ENCODE assay signal across 8 mouse cellular contexts in genomic region chr2:158376123-158376687, GRCm38 (mm10). TPM values are rescaled to one million over a fixed set of nuclear protein-coding genes. Genes with fewer than 3 reads are reported as not detected.
DNase-seq lines count a peak whose midpoint lies in the region; ATAC-seq and TF ChIP-seq lines count a peak whose summit lies in the region.

No protein-coding gene starts in this region.

- no peaks in the 10 kb centered on the region for H3K9me3 ChIP-seq in embryonic facial prominence, embryonic 12.5 days
- no peaks in the 10 kb centered on the region for H3K9me3 ChIP-seq in limb, embryonic 11.5 days (ENCODE audit: control insufficient read depth, low read length)
- no peaks in the 10 kb centered on the region for H3K9me3 ChIP-seq in neural tube, embryonic 15.5 days (replicated peaks)

- H3K36me3 ChIP-seq in embryonic facial prominence, embryonic 12.5 days: no peaks in the 10 kb centered on the region
- no peaks in the 10 kb centered on the region for H3K36me3 ChIP-seq in limb, embryonic 11.5 days (ENCODE audit: control insufficient read depth, insufficient read depth, low read length)
- peaks cover 19% of the 10 kb centered on the region for H3K36me3 ChIP-seq in neural tube, embryonic 15.5 days

- peak overlapping the region; percentile 66 for H3K4me2 ChIP-seq in embryonic facial prominence, embryonic 12.5 days (replicated peaks)
- H3K4me2 ChIP-seq in limb, embryonic 11.5 days (ENCODE audit: low read depth, severe bottlenecking): peak overlapping the region; percentile 65
- peak overlapping the region; percentile 62 for H3K4me2 ChIP-seq in neural tube, embryonic 15.5 days

- peaks cover 28% of the 10 kb centered on the region for H3K27me3 ChIP-seq in embryonic facial prominence, embryonic 12.5 days
- H3K27me3 ChIP-seq in limb, embryonic 11.5 days (ENCODE audit: control insufficient read depth, insufficient read depth, low read length): peaks cover 15% of the 10 kb centered on the region
- peaks cover 4% of the 10 kb centered on the region; the same call in 1 of the 2 replicates for H3K27me3 ChIP-seq in neural tube, embryonic 15.5 days (replicated peaks)

- peak in 1 of 2 experiments; percentile 34 for DNase-seq in left cerebral cortex, adult 2 months (ENCODE audit: extremely low spot score in 1 of 2, low spot score in 2 of 2)
- no peak for DNase-seq in left cerebral cortex, postnatal 14 days (ENCODE audit: low spot score in 2 of 2)
- no peak for DNase-seq in limb, embryonic 11.5 days (ENCODE audit: low spot score)
- DNase-seq in layer of hippocampus, postnatal 36 days: no peak
- no peak for DNase-seq in gastrocnemius, postnatal 10 days

- no peak overlapping the region for H3K9ac ChIP-seq in embryonic facial prominence, embryonic 12.5 days
- H3K9ac ChIP-seq in limb, embryonic 11.5 days (ENCODE audit: low read length): no peak overlapping the region
- H3K9ac ChIP-seq in neural tube, embryonic 15.5 days (replicated peaks): peak overlapping the region; percentile 74

- intact Hi-C loops in left cerebral cortex, adult 2 months (cut with DNase I): no loop called here
- intact Hi-C loops in left cerebral cortex, postnatal 14 days (cut with DNase I): loop anchor here (10.0 kb wide), 1 partner anchor 269 kb away; no protein-coding TSS in a partner anchor

- no peaks in the 10 kb centered on the region for H3K4me1 ChIP-seq in embryonic facial prominence, embryonic 12.5 days
- no peaks in the 10 kb centered on the region for H3K4me1 ChIP-seq in limb, embryonic 11.5 days (ENCODE audit: control insufficient read depth, insufficient read depth, low read length)
- peaks cover 41% of the 10 kb centered on the region for H3K4me1 ChIP-seq in neural tube, embryonic 15.5 days

- ATAC-seq in embryonic facial prominence, embryonic 12.5 days (ENCODE audit: insufficient number of reproducible peaks, insufficient read depth, low FRiP score, low TSS enrichment): no peak
- ATAC-seq in limb, embryonic 11.5 days (ENCODE audit: insufficient number of reproducible peaks, low FRiP score, low TSS enrichment, low read depth): peak; percentile 35; the same call in 1 of the 2 replicates
- peak; percentile 29 for ATAC-seq in neural tube, embryonic 15.5 days (ENCODE audit: low FRiP score)
- ATAC-seq in CD4-positive, CD25-positive, alpha-beta regulatory T cell, adult 4 months: no peak

- WGBS in embryonic facial prominence, embryonic 12.5 days: 25% methylated on average over 12 of the region's 12 CpGs
- WGBS in limb, embryonic 11.5 days: 29% methylated on average over 12 of the region's 12 CpGs
- 28% methylated on average over 12 of the region's 12 CpGs for WGBS in neural tube, embryonic 15.5 days

- TF ChIP-seq CTCF in left cerebral cortex, adult 2 months (IDR thresholded peaks at IDR 0.05): no peak

- peak overlapping the region; percentile 74 for H3K4me3 ChIP-seq in left cerebral cortex, adult 2 months
- peak overlapping the region; percentile 41 for H3K4me3 ChIP-seq in embryonic facial prominence, embryonic 12.5 days
- peak overlapping the region; percentile 29 for H3K4me3 ChIP-seq in limb, embryonic 11.5 days (ENCODE audit: low read depth, low read length)
- H3K4me3 ChIP-seq in neural tube, embryonic 15.5 days (replicated peaks): peak overlapping the region; percentile 66

- peak overlapping the region; percentile 100 for H3K27ac ChIP-seq in left cerebral cortex, adult 2 months
- H3K27ac ChIP-seq in embryonic facial prominence, embryonic 12.5 days: no peak overlapping the region
- no peak overlapping the region for H3K27ac ChIP-seq in limb, embryonic 11.5 days (replicated peaks; ENCODE audit: low read depth, low read length)
- peak overlapping the region; percentile 93 for H3K27ac ChIP-seq in neural tube, embryonic 15.5 days (replicated peaks)

RNA-seq across cellular contexts. Expression of gene Snhg11, which starts 0.8 kb away (rescaled TPM):
- total RNA-seq in left cerebral cortex, adult 2 months (2021): 100 to 1,000 TPM; 812 to 868 TPM
- total RNA-seq in left cerebral cortex, postnatal 14 days (2021): 100 to 1,000 TPM; 568 to 604 TPM
- 18.7 and 25.2 TPM in 2 replicates for polyA plus RNA-seq in embryonic facial prominence, embryonic 12.5 days (2016; fragmentation: Nextera tagmentation; extraction: Ambion mirVana)
- polyA plus RNA-seq in limb, embryonic 11.5 days (2014; fragmentation: Nextera tagmentation; extraction: Ambion mirVana): 4.0 and 4.7 TPM in 2 replicates
- 898 and 1,236 TPM in 2 replicates for polyA plus RNA-seq in neural tube, embryonic 15.5 days (2015; fragmentation: Nextera tagmentation; extraction: Ambion mirVana)
- 100 to 1,000 TPM; 527 to 578 TPM for total RNA-seq in layer of hippocampus, postnatal 36 days (2021)
- polyA plus RNA-seq in CD4-positive, CD25-positive, alpha-beta regulatory T cell, adult 4 months (2017; shearing (Covaris generic)): under 1 TPM in 1 of 2 experiments, not detected in 1; 0.09 TPM
- total RNA-seq in gastrocnemius, postnatal 10 days (2021): 1 to 10 TPM in 1 of 2 experiments, under 1 TPM in 1; 0.68 to 1.1 TPM

RNA-seq across cellular contexts. Expression of gene Ralgapb, which starts 33.4 kb away (rescaled TPM):
- 100 to 1,000 TPM; 114 to 115 TPM for total RNA-seq in left cerebral cortex, adult 2 months (2021)
- 10 to 100 TPM; 93.1 to 93.2 TPM for total RNA-seq in left cerebral cortex, postnatal 14 days (2021)
- 18.9 and 21.4 TPM in 2 replicates for polyA plus RNA-seq in embryonic facial prominence, embryonic 12.5 days (2016; fragmentation: Nextera tagmentation; extraction: Ambion mirVana)
- polyA plus RNA-seq in limb, embryonic 11.5 days (2014; fragmentation: Nextera tagmentation; extraction: Ambion mirVana): 19.3 and 21.6 TPM in 2 replicates
- polyA plus RNA-seq in neural tube, embryonic 15.5 days (2015; fragmentation: Nextera tagmentation; extraction: Ambion mirVana): 20.9 and 24.5 TPM in 2 replicates
- 10 to 100 TPM; 96.9 to 98.7 TPM for total RNA-seq in layer of hippocampus, postnatal 36 days (2021)
- 10 to 100 TPM; 11.7 to 12.1 TPM for polyA plus RNA-seq in CD4-positive, CD25-positive, alpha-beta regulatory T cell, adult 4 months (2017; shearing (Covaris generic))
- total RNA-seq in gastrocnemius, postnatal 10 days (2021): 10 to 100 TPM; 19.1 to 26.0 TPM

Comparison
In these comparisons a context has a peak if more than half of its experiments do, and no peak if none do; other contexts are left out.
1. H3K27ac ChIP-seq: peak in left cerebral cortex, adult 2 months (single experiment) and neural tube, embryonic 15.5 days (single experiment); none in embryonic facial prominence, embryonic 12.5 days (single experiment) and limb, embryonic 11.5 days (single experiment).
2. ATAC-seq: peak in limb, embryonic 11.5 days (single experiment) and neural tube, embryonic 15.5 days (single experiment); none in embryonic facial prominence, embryonic 12.5 days (single experiment) and CD4-positive, CD25-positive, alpha-beta regulatory T cell, adult 4 months (single experiment).
3. RNA of gene Snhg11, which starts 0.8 kb away (total RNA-seq): 812 to 868 TPM in left cerebral cortex, adult 2 months, 568 to 604 TPM in left cerebral cortex, postnatal 14 days and 527 to 578 TPM in layer of hippocampus, postnatal 36 days; 0.68 to 1.1 TPM in gastrocnemius, postnatal 10 days; every median in the first group is over 100 times any median in the second.
4. Peak in every context shown above with its lines, with median percentiles within 50 percentile points of each other: H3K4me3 ChIP-seq and H3K4me2 ChIP-seq.